Mouse (Mus musculus): ENCODE results near the gene Cenpb.

DNA sequence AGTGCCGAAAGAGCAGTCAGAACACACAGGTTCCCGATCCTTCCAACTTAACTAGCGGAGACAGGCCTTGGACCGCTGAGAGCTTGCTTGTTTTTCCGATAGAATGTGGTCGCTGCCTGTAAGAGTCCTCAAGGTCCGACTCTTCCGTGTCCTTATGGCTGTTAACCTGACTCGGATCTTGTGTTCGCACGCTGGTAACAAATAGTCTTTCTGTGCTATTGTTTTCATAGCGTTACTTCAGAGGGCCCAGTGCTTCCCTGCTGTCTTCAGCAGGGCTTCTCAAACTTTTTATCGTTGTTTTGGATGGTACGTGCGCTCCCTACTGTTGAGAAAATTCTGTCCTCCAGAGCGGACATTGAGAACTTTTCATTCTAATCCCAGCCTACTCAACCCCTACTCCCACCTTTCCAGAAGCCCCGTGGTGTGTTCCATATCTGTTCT lies 19.2 kb downstream of the Cenpb start:
- no peak for TF ChIP-seq CTCF (IDR thresholded peaks at IDR 0.05; ENCODE audit: borderline replicate concordance, insufficient read depth, low read length)
- TF ChIP-seq POLR2A (IDR thresholded peaks at IDR 0.05; ENCODE audit: low read depth, low read length): peak; percentile 24; the same call in 1 of the 2 replicates

Measured in embryonic fibroblast, embryonic 13.5 days (primary cell).